Mouse (Mus musculus) cerebral cortex, adult 2 months (tissue): Measurements from ENCODE around the gene Pla2g2e.

Experiments used
- WGBS: fragments of 180-500 bp; shearing (Covaris S2); methylation state at CpG from one replicate; pipeline ENCODE4 v1.1.7; 2018; 5-methylcytosine and 5-hydroxymethylcytosine counted together

Pla2g2e gene

GRCm38 (mm10) chr4:138882179-138882578, 4.4 kb downstream of the Pla2g2e start:
- WGBS: 19% methylated on average over 16 of the region's 16 CpGs

- WGBS: 7% methylated on average over 6 of the region's 6 CpGs
These were observed 6.5 kb downstream of the Pla2g2e start for GRCm38 (mm10) chr4:138884261-138884660.

- 53% methylated on average over 7 of the region's 7 CpGs for WGBS
These were observed 11.4 kb downstream of the Pla2g2e start for GRCm38 (mm10) chr4:138889165-138889564.

- WGBS: 37% methylated on average over 8 of the region's 8 CpGs
These were observed 11.9 kb downstream of the Pla2g2e start for GRCm38 (mm10) chr4:138889635-138890034.

GRCm38 (mm10) chr4:138892655-138893054, 14.9 kb downstream of the Pla2g2e start:
- WGBS: 66% methylated on average over 6 of the region's 6 CpGs

GRCm38 (mm10) chr4:138893789-138894188, 16.0 kb downstream of the Pla2g2e start:
- WGBS: 71% methylated on average over 11 of the region's 11 CpGs

GRCm38 (mm10) chr4:138899361-138899760, 21.6 kb downstream of the Pla2g2e start:
- 41% methylated on average over 7 of the region's 7 CpGs for WGBS

- WGBS: 91% methylated on average over 18 of the region's 18 CpGs
These were observed 28.0 kb downstream of the Pla2g2e start for GRCm38 (mm10) chr4:138905624-138906337.

GRCm38 (mm10) chr4:138913141-138913787, 35.5 kb downstream of the Pla2g2e start:
- 1% methylated on average over 52 of the region's 52 CpGs for WGBS

GRCm38 (mm10) chr4:138913797-138914196, 36.1 kb downstream of the Pla2g2e start, which contains the start of gene Otud3:
TSS of gene Otud3 (minus strand) at chr4:138913945.
- WGBS: 1% methylated on average over 39 of the region's 39 CpGs

- 68% methylated on average over 9 of the region's 9 CpGs for WGBS
These were observed 39.5 kb downstream of the Pla2g2e start for GRCm38 (mm10) chr4:138917282-138917681.

- WGBS: 39% methylated on average over 20 of the region's 20 CpGs
These were observed 43.8 kb downstream of the Pla2g2e start for GRCm38 (mm10) chr4:138921254-138922130.

GRCm38 (mm10) chr4:138922131-138922459, 44.4 kb downstream of the Pla2g2e start:
- under 1% methylated on average over 11 of the region's 11 CpGs for WGBS

- 74% methylated on average over 2 of the region's 2 CpGs for WGBS
These were observed 47.8 kb downstream of the Pla2g2e start for GRCm38 (mm10) chr4:138925561-138925960.
